Mouse (Mus musculus): Measurements from ENCODE around the gene Ctdnep1.

The Ctdnep1 gene

DNA sequence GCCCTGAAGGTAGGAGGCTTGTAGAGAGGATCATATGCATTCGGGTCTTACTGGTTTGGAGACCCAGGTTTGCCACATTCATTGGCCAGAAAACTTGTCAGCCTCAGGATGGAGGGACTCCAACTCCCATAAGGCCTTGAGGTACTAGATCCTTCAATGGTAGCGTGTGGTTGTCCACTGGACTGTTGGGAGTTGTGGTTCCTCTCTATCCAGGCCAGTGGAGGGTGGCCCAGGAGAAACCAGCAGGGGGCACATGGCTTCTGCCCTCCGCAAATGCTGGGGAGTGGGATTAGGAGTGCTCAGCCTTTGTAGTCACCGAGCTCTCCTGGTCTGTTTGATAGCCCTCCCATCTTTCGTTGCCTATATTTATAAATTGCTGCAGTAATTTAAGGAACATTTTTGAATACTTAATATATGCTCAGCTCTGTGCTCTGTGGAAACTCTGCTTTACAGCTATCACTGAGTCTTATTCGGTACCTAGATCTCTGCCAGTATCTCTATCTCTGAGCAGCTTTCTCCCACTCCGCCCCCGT is 39.8 kb downstream of the Ctdnep1 start:
- TF ChIP-seq GATA4 (IDR thresholded peaks at IDR 0.05; ENCODE audit: insufficient replicate concordance, low read length) = no peak

DNA sequence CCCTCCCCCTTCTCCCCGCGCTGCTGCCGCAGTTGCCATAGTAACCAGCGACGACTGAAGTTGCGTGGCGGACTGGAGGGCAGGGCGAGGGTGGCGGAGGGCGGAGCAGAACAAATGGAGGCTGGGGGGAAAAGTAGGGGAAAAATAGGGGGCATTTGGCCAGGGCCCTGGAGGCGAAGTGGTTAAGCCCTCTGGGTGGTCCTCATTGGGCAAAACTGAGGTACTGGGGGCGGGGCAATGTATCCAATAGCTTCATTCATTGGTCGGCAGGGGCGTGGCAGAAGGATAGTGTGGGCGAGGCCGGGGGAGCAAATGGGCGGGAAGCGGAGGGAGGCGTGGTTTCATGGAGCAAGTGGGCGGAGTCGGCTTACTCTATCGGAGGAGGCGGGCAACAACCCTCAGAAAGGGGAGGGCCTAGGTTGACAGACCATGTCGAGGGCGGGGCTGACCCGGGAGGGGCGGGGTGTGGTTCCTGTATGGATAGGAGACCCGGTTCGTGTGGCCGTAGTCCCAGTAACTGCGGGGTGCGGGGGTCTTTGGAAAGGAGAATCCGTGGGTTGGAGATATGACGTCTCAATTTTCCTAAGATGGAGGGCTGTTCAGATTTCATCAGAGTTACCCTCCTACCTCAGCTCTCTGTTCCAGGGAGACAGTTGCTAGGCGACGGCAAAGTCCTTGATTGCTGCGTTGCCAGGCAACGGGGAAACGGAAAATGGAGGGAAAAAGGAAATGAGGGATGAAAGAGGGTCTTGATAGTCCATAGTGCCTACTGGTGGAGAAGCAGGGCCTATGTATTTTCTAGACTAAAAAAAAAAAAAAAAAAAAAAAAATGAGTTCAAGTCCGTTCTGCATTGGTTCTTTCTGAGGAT is 40.5 kb downstream of the Ctdnep1 start:
- TF ChIP-seq GATA4 (IDR thresholded peaks at IDR 0.05; ENCODE audit: insufficient replicate concordance, low read length) = no peak

DNA sequence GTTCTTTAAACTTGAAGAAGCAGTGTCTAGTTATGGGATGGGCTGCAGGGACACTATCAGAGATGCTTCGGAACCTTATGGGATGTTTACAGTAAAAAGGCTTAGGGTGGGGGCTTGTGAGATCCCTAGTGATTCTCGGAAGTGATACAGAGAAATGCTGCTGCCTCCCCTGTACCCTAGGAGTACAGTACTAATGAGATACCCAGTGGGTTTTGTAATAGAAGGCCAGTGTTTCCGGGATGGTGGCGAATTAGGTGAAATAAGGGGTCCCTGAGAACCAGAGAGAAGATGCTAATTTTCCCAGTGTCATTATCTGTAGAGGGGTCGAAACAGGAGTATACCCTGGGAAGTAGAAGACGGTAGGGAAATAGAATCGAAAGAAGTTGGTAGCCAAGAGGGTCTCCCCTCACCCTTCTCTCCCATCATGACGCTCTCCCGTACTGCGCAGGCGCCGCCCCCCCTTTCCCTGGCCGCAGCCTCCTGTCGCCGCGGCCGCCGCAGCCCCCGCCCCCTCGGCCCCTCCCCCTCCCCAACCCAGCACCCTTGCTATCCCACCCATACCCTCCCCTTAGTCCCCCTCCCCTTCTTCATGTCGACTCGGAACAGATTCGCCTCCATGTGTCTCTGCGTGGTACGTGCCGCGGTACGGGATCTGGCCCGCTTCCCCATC is 42.7 kb downstream of the Ctdnep1 start:
- TF ChIP-seq GATA4 (IDR thresholded peaks at IDR 0.05; ENCODE audit: insufficient replicate concordance, low read length) = no peak

DNA sequence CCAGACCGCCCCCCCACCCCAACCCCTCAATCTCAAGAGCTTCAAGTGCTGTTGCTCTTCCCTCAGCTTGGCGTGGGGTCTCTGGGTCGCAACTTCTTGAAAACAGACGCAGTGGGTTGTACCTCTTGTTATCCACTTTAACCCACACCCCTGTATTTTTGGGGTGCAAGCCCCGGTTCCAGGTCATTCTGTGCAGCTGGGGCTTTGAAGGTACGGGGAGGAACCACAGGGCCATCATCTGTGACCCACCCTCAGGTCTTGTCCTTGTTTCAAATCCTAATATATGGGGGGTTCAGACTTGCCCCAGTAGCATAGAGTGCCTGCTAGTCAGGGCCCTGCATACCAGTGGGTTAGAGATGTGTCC is 43.2 kb downstream of the Ctdnep1 start:
- no peak for TF ChIP-seq GATA4 (IDR thresholded peaks at IDR 0.05; ENCODE audit: insufficient replicate concordance, low read length)

DNA sequence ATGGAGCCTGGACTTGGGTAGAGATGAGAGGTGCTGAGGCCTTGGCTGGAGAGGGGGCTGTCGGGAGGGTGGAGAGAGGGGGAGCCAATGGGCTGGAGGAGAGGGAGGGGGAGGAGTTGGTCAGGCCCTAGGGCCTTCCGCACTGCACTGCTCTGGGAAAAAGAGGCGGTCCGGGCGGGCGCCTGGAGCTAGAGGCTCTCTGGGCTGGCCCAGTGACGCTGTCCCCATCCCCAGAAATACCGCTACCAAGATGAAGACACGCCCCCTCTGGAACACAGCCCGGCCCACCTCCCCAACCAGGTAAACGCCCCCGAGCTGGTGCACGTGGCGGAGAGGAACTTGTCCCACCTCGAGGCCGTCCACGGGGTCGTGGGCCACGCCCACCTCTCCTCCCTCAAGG is 45.7 kb downstream of the Ctdnep1 start:
- no peak for TF ChIP-seq GATA4 (IDR thresholded peaks at IDR 0.05; ENCODE audit: insufficient replicate concordance, low read length)

DNA sequence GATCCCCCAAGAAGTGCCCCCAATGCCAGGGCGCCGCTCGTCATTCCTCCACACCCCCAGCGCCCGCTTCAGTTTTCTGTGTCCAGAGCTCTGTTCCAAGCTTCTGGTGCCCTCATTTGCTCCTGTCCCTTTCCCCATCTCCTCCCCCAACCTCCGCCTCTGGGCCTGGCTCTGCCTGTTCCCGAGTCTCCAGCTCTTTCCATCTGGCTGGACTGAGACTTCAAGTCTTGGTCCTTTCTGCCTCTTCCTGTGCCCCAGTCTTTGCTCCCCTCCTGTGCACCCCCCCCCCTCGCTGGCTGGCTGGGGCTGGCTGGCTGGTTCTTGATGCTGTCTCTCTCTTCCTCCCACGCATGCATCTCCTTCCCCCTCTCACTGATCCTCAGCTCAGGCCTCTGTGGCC is 46.4 kb downstream of the Ctdnep1 start:
- TF ChIP-seq GATA4 (IDR thresholded peaks at IDR 0.05; ENCODE audit: insufficient replicate concordance, low read length) = no peak

DNA sequence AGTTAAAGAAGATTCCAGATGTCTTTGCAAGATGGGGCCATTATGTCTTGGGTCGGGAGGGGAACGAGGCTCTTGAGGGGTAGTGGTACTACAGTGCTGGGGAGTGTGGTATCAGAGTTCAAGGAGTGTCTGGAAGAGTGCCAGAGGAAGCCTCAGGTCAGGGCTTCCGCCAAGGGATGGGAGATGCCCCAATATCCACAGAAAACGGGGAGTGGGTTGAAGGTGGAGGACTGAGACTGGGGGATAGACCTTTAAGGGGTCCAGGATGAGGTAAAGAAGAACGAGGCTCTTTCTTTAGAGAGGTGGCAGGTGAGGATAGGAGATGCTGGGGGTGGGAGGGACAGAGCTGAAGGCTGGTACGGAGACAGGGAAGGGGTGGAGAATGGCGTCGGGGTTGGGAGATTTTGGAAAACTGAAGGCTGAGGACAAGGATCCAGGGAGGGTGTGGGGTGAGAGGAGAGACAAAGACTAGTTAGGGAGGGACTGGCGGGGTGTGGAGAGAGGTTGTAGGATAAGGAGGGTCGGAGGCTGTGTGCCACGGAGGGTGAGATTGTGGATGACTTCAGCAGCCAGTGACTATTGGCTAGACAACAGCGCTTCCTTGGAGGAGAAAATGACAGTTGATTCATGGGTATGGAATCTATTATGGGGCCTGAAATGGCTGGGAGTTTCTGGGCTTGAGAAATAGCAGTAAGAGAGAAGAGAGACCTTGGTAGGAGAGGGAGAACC is 47.6 kb downstream of the Ctdnep1 start:
- no peak for TF ChIP-seq GATA4 (IDR thresholded peaks at IDR 0.05; ENCODE audit: insufficient replicate concordance, low read length)

DNA sequence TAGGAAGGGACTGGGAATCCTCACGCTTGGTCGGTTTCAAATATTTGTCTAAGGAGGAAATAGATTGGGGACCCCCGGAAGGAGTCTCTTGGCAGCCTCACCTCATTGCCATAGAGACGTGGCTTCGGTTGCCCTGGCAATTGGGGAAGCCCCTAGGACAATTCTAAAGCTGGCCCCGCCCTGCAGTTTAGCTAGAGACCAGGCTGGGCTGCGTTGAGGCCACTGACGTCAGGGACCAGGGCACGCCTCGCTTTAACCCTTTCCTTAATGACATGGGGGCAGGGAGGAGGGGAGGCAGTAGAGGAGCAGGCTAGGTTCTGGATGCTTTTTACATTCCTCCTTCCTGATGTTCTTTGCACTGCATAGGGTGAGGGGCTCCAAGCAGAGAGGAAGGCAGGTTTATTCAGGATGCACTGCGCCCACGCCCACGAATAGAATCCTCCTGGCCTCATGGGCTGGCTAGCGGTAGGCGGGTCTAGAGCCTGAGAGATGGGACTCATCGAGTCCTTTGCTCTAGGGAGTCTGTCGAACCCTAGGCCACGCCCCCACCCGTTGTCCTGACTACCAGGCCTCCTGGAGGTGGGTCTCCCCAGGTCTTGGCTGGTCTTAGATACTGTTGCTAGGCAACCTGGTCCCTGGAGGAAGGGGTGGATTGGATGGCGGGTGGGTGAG is 48.3 kb downstream of the Ctdnep1 start:
- TF ChIP-seq GATA4 (IDR thresholded peaks at IDR 0.05; ENCODE audit: insufficient replicate concordance, low read length) = no peak

DNA sequence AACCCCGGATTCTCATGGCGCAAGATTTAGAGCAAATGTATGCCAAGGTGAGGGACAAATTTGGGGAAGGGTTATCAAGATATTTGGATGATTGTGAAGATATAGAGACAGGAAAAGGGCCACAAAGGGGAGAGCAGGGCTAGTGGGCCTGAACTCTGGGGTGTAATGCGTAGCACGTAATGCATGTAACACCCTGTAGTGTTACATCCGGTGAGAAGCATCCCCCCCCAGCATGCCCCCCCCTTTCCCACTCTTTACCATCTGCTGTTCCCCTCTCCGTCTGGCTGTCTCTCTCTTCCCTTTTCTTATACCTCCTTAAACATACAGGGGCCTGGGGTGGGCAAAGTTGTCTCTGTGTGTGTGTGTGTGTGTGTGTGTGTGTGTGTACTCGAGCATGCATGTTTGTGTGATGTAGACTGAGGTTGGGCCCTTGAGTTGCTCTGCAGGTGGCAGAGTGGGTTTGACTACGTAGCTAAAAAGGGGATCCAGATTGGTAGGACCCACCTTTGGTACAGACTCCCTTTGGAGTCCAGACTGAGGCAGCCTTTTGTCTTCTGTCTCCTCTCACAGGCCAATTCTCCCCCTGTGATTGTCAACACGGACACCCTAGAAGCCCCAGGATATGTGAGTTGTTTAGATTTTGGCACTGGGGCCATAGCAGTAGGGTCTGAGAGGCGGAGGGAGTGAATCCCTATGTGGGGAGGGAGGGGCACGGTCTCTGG is 49.0 kb downstream of the Ctdnep1 start:
- no peak for TF ChIP-seq GATA4 (IDR thresholded peaks at IDR 0.05; ENCODE audit: insufficient replicate concordance, low read length)

DNA sequence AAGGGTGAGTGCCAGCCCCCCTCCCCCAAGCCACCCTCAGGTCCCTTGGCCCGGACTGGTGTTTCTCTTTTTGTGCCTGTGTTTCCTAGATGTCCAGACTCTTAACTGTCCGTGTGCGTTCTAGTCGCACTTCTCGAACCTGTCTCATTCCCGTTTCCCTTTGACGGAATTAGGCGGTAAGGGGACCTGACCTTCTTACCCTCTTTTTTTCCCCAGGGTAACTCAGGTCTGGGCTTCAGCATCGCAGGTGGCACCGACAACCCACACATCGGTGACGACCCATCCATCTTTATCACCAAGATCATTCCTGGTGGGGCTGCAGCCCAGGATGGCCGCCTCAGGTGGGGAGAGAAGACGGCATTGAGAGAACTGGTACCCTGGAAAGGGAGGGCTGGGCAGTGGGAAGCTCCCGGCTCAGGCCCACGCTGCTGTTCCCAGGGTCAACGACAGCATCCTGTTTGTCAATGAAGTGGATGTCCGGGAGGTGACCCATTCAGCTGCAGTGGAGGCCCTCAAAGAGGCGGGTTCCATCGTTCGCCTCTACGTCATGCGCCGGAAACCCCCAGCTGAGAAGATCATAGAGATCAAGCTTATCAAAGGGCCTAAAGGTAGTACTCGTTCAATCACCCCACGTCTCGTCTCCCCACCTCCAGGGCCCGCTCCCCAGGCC is 49.8 kb downstream of the Ctdnep1 start:
- no peak for TF ChIP-seq GATA4 (IDR thresholded peaks at IDR 0.05; ENCODE audit: insufficient replicate concordance, low read length)

DNA sequence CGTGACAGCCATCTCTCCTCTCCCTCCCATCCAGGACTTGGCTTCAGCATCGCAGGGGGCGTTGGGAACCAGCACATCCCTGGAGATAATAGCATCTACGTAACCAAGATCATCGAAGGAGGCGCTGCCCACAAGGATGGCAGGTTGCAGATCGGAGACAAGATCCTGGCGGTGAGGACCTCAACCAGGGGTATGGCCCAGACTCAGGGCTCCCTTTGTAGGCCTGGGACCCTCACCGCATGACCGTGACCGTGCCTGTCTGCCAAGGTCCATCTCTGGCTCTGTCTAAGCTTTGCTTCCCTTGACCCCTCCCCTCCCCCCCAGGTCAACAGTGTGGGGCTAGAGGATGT is 50.3 kb downstream of the Ctdnep1 start:
- TF ChIP-seq GATA4 (IDR thresholded peaks at IDR 0.05; ENCODE audit: insufficient replicate concordance, low read length) = no peak

DNA sequence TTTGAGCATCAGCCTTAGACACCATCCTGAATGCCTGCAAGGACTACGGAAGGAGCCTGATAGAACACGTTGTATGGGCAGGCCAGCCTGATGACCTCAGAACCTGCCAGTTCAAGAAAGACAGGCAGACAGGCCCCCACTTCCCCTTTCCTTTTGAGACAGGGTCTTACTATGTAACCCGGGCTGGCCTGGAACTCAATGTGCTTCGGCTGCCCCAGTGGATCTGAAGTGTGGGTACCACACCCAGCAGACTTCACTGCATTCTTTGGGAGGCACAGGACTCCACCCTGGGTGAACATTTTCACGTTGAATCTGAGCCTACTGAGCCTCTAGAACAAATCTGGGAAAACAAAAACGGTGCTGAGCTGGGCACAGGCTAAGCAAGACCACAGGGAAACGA is 57.2 kb downstream of the Ctdnep1 start:
- no peak for TF ChIP-seq GATA4 (IDR thresholded peaks at IDR 0.05; ENCODE audit: insufficient replicate concordance, low read length)

DNA sequence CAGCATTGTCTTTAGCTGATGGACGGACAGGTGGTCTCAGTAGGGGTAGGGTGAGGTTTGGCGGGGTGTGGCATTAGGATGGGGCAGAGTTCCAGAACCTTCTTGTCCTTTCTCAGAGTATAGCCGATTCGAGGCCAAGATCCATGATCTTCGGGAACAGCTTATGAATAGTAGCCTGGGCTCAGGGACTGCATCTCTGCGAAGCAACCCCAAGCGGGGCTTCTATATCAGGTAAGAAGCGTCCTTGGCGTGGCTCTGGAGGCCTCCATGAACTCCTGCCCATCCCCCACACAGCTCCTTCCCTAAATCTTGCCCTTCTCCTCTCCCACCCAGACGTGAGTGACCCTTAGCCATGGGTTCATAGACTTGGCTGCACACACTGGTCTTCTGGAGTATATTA is 58.7 kb downstream of the Ctdnep1 start:
- TF ChIP-seq GATA4 (IDR thresholded peaks at IDR 0.05; ENCODE audit: insufficient replicate concordance, low read length) = no peak

DNA sequence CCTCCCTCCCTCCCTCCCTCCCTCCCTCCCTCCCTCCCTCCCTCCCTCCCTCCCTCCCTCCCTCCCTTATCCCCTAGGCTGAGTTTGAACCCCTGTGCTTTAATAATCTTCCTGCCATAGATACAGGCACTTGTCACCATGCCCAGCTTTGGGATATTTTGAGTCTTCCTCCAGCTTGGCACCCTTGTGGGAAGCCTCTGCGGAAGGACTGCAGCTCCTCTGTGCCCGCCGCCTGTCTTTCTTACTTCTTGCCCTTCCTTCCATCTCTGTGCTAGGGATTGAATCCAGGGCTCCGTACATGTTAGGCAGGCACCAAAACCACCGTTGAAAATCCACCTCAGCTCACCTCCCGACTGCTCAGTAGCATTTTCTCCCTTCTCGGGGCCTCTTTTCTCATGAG is 59.2 kb downstream of the Ctdnep1 start:
- no peak for TF ChIP-seq GATA4 (IDR thresholded peaks at IDR 0.05; ENCODE audit: insufficient replicate concordance, low read length)

All from liver, adult (tissue).